Mouse (Mus musculus) small intestine, adult 2 months (tissue): ENCODE results near the gene Pi4k2a. TPM values are rescaled to one million over a fixed set of nuclear protein-coding genes. Genes with fewer than 3 reads are reported as not detected.
"Not testable (repeated sequence)": the region's sequence is repeated elsewhere in the genome, so short reads cannot be mapped to it uniquely, and the experiment has no call there.

ENCODE experiments used
- H3K27ac ChIP-seq: fragments of 200-500 bp; 2 replicates; pipeline ENCODE4 v1.5.1; 2012; ENCODE audit warnings: low read depth, low read length, control low read depth, inconsistent platforms; ENCODE audit not compliant: insufficient read depth
- H3K27me3 ChIP-seq: fragments of 200-500 bp; 2 replicates; pipeline ENCODE4 v1.6.1; 2012; ENCODE audit warnings: mild to moderate bottlenecking, moderate library complexity, low read length, inconsistent platforms; ENCODE audit not compliant: control insufficient read depth, insufficient read depth
- H3K36me3 ChIP-seq: fragments of 200-500 bp; 2 replicates; pipeline ENCODE4 v1.6.1; 2012; ENCODE audit warnings: mild to moderate bottlenecking, low read length, control low read depth, inconsistent platforms; ENCODE audit not compliant: control insufficient read depth, insufficient read depth
- H3K4me1 ChIP-seq: fragments of 200-500 bp; 2 replicates; pipeline ENCODE4 v1.6.1; 2012; ENCODE audit warnings: low read length, inconsistent platforms, mixed read lengths; ENCODE audit not compliant: control insufficient read depth, insufficient read depth, insufficient read length
- H3K4me3 ChIP-seq: fragments of 200-500 bp; 2 replicates; pipeline ENCODE4 v1.5.1; 2012; ENCODE audit warnings: low read depth, mild to moderate bottlenecking, control low read depth, inconsistent platforms, low read length, moderate library complexity
- CTCF ChIP-seq: fragments of 200-500 bp; IDR thresholded peaks from 2 replicates; pipeline ENCODE4 v1.5.1; 2012; ENCODE audit warnings: low read depth, mild to moderate bottlenecking, control low read depth, inconsistent platforms, low read length, moderate library complexity, mixed read lengths; ENCODE audit not compliant: insufficient replicate concordance, insufficient read length; ENCODE audit errors: extremely low read depth
- POLR2A ChIP-seq: fragments of 200-500 bp; IDR thresholded peaks from 2 replicates; pipeline ENCODE4 v1.6.1; 2012; ENCODE audit warnings: low read depth, mild to moderate bottlenecking, control low read depth, inconsistent platforms, low read length, moderate library complexity
- WGBS: fragments of 180-500 bp; shearing (Covaris S2); methylation state at CpG from one replicate; pipeline ENCODE4 v1.1.7; 2018; 5-methylcytosine and 5-hydroxymethylcytosine counted together
- polyA plus RNA-seq: library from polyadenylated mRNA; depleted of rRNA; stranded (reverse); fragments of >200 nt; gene quantifications from 2 replicates; pipeline ENCODE4 v1.2.3, GENCODE M21; 2012

Gene Pi4k2a
- polyA plus RNA-seq, 1 experiment = 33.2 TPM

DNA sequence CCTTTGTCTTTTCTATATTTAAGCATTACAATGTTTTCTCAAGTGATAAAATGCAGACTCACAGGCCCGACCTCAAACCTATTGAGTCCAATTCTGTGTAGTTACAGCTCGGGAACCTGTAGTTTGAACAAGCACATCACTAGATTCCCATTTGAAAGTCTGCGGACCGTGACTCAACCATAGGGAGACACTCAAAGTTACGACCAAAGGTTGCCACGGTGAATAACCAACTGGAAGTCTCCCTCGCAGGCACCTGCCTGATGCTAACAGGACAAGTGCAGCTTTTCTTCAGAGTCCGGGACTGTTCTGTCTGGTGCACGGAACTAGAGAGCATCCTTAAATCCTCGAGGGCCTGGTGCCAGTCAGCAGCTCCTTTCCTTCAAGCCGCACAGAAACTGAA lies 9.8 kb upstream of the Pi4k2a start:
- 73% methylated on average over 11 of the region's 11 CpGs for WGBS
- Histone ChIP-seq H3K27me3 (no peaks in the 10 kb centered on the region), H3K4me1 (no peaks in the 10 kb centered on the region; the same call in 1 of the 2 replicates), H3K36me3 (no peaks in the 10 kb centered on the region), H3K27ac (no peak overlapping the region), H3K4me3 (no peak overlapping the region)
- TF ChIP-seq CTCF (no peak), POLR2A (no peak)

DNA sequence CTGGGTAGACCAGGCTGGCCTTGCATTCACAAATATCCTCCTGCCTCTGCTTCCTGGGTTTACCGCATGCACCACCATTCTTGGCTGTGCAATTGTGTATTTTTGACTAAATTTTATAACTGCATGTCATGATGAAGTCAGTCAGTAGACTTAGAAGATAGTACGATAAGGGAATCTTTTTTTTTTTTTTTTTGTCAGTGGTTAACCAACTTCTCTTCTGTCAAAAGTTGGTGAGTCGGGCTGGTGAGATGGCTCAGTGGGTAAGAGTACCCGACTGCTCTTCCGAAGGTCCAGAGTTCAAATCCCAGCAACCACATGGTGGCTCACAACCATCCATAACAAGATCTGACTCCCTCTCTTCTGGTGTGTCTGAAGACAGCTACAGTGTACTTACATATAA lies 8.7 kb upstream of the Pi4k2a start:
- not testable (repeated sequence) for H3K27me3 ChIP-seq, H3K4me3 ChIP-seq, H3K4me1 ChIP-seq, H3K36me3 ChIP-seq, H3K27ac ChIP-seq
- 81% methylated on average over 5 of the region's 5 CpGs for WGBS

DNA sequence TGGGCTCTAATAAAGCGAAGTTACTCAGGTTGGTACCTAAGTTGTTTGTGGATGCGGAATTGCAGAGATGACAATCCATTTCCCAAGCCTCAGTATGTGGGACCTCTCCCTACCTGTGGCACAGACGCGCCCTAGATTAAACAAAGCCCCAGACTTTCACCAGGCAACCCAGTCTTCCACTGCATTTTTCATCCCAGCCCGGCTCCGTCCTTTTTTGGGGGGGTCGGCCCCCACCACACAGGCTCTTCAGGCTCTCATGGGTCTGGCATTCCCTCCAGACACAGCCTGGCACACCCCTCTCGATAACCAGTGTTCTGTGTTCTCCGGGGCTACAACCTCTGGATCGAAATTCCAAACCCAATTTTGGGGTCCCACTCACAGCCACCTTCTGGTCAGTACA lies 4.6 kb upstream of the Pi4k2a start:
- 0 out of 2 replicates have a peak, but pooled peaks cover 4% of the 10 kb centered on the region for H3K27me3 ChIP-seq
- WGBS = 11% methylated on average over 10 of the region's 10 CpGs
- TF ChIP-seq POLR2A (no peak), CTCF (no peak)

GRCm38 (mm10) chr19:42086166-42086565 lies 4.1 kb upstream of the Pi4k2a start, which contains the start of gene Morn4:
TSS of gene Morn4 (minus strand) at chr19:42086357.
- H3K27me3 ChIP-seq = 0 out of 2 replicates have a peak, but pooled peaks cover 4% of the 10 kb centered on the region
- no peak within 1 kb of the TSS for H3K27ac ChIP-seq
- peak within 1 kb of the TSS; percentile 59 for H3K4me3 ChIP-seq
- H3K36me3 ChIP-seq = no peaks in the 10 kb centered on the region
- H3K4me1 ChIP-seq = peaks cover 11% of the 10 kb centered on the region
- TF ChIP-seq CTCF (no peak), POLR2A (no peak; the same call in 1 of the 2 replicates)
- WGBS = 4% methylated on average over 21 of the region's 21 CpGs

More for the DNA sequence above, 4.6 kb upstream of the Pi4k2a start:
- Histone ChIP-seq H3K36me3 (no peaks in the 10 kb centered on the region), H3K27ac (no peak overlapping the region), H3K4me3 (peak overlapping the region; percentile 59), H3K4me1 (peaks cover 11% of the 10 kb centered on the region)

DNA sequence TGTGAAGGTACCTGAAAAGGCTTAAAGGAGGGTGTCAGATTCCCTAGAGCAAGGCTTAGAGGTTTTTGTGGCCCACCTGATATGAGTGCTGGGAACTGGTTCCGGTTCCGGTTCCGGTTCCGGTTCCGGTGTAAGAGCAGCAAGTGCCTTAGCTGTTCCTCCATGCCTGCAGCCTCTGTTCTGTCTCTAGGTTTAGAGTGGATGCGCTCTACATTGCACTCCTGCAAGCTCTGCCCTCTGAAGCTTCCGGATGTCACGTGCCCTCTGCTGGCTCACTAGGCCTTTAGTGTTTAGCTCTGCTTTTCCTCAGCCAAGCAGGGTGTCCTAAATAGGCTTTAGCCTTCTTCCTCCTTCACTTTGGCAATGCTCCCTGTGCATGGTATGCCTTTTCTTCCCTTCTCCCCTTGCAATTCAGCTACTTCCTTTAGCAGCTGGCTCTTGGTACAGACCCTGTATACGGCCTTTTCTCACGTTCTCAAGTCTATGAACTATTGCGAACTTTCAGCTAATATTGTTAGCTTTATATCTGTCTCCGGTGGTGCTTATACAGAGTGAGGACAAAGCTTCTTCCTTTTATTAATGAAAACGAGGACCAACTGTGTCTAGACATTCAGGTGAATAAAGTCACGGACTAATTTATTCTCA lies 1.0 kb upstream of the Pi4k2a start:
- H3K27me3 ChIP-seq = 0 out of 2 replicates have a peak, but pooled peaks cover 4% of the 10 kb centered on the region
- H3K36me3 ChIP-seq = peaks cover 4% of the 10 kb centered on the region
- WGBS = 15% methylated on average over 14 of the region's 14 CpGs
- peaks cover 15% of the 10 kb centered on the region for H3K4me1 ChIP-seq
- peak overlapping the region; percentile 93 for H3K27ac ChIP-seq
- TF ChIP-seq CTCF = peak; percentile 4; the same call in 1 of the 2 replicates
- no peak for TF ChIP-seq POLR2A
- H3K4me3 ChIP-seq = peak overlapping the region; percentile 7

- H3K4me3 ChIP-seq = peak overlapping the region; percentile 80
- peak overlapping the region; percentile 66 for H3K27ac ChIP-seq
Measured at GRCm38 (mm10) chr19:42090637-42091141, 419 bp downstream of the Pi4k2a start.

GRCm38 (mm10) chr19:42099406-42099805 lies 9.1 kb downstream of the Pi4k2a start:
- Histone ChIP-seq H3K4me1 (peaks cover 8% of the 10 kb centered on the region; the same call in 1 of the 2 replicates), H3K4me3 (no peak overlapping the region), H3K27ac (no peak overlapping the region), H3K36me3 (peaks cover 26% of the 10 kb centered on the region), H3K27me3 (no peaks in the 10 kb centered on the region)
- no peak for TF ChIP-seq POLR2A
- no peak for TF ChIP-seq CTCF
- 69% methylated on average over 3 of the region's 3 CpGs for WGBS

More at GRCm38 (mm10) chr19:42090637-42091141, 419 bp downstream of the Pi4k2a start:
- Histone ChIP-seq H3K4me1 (peaks cover 14% of the 10 kb centered on the region), H3K27me3 (0 out of 2 replicates have a peak, but pooled peaks cover 4% of the 10 kb centered on the region), H3K36me3 (peaks cover 7% of the 10 kb centered on the region)
- no peak for TF ChIP-seq CTCF
- no peak for TF ChIP-seq POLR2A
- WGBS = under 1% methylated on average over 52 of the region's 52 CpGs
